Mouse (Mus musculus) liver, embryonic 13.5 days (tissue): ENCODE measurements around the gene Btd. TPM values are rescaled to one million over a fixed set of nuclear protein-coding genes. Genes with fewer than 3 reads are reported as not detected.

Source experiments
- polyA plus RNA-seq: library from polyadenylated mRNA; unstranded; fragments of >200 nt; fragmentation: Nextera tagmentation; extraction: Ambion mirVana; gene quantifications from 2 replicates; pipeline ENCODE4 v1.2.1, GENCODE M21; 2015

Btd gene
- polyA plus RNA-seq, 1 experiment from 2014 or later, result 8.9 TPM

Other genes with a start within 250 kb of the Btd start
- 13.3 and 16.2 TPM in 2 replicates for gene Sh3bp5, start 204.9 kb upstream of the Btd start, polyA plus RNA-seq
- gene Eaf1, start 146.6 kb upstream of the Btd start, polyA plus RNA-seq, result 24.1 and 31.7 TPM in 2 replicates
- gene Mettl6, start 146.0 kb upstream of the Btd start, polyA plus RNA-seq, result 36.5 and 43.0 TPM in 2 replicates
- gene Colq, start 49.7 kb upstream of the Btd start, polyA plus RNA-seq, result 0.08 and 0.10 TPM in 2 replicates
- 0.69 TPM in 1 of 2 replicates, not detected in the other for gene Gm49387, start 150 bp upstream of the Btd start, polyA plus RNA-seq
- gene Hacl1, start 258 bp downstream of the Btd start, polyA plus RNA-seq, result 8.1 and 9.6 TPM in 2 replicates
- gene Ankrd28, start 189.6 kb downstream of the Btd start, polyA plus RNA-seq, result 3.0 and 4.2 TPM in 2 replicates